Mouse (Mus musculus): ENCODE data around the gene Gpr143. TPM values are rescaled to one million over a fixed set of nuclear protein-coding genes. Genes with fewer than 3 reads are reported as not detected.
"Not testable (repeated sequence)": the region's sequence is repeated elsewhere in the genome, so short reads cannot be mapped to it uniquely, and the experiment has no call there.

The Gpr143 gene
- polyA plus RNA-seq, 1 experiment, result not detected

GRCm38 (mm10) chrX:152788611-152789010, 6.9 kb downstream of the Gpr143 start:
- no peak overlapping the region for H3K27ac ChIP-seq (ENCODE audit: control insufficient read depth, insufficient read depth, low read depth, low read length)
- H3K4me1 ChIP-seq (ENCODE audit: control insufficient read depth, insufficient read depth, low read length), result no peaks in the 10 kb centered on the region
- no peaks in the 10 kb centered on the region for H3K27me3 ChIP-seq (ENCODE audit: control insufficient read depth, insufficient read depth, low read length)
- H3K4me3 ChIP-seq (ENCODE audit: control insufficient read depth, low read depth, low read length), result no peak overlapping the region
- no peaks in the 10 kb centered on the region for H3K36me3 ChIP-seq (ENCODE audit: control insufficient read depth, insufficient read depth, low read length)
- no peak for TF ChIP-seq POLR2A (IDR thresholded peaks at IDR 0.05; ENCODE audit: control insufficient read depth, low read depth, low read length)
- no peak for TF ChIP-seq CTCF (IDR thresholded peaks at IDR 0.05; ENCODE audit: control insufficient read depth, insufficient read depth, insufficient replicate concordance, low read depth, low read length)

GRCm38 (mm10) chrX:152805317-152805716, 23.6 kb downstream of the Gpr143 start:
- no peak overlapping the region for H3K4me3 ChIP-seq (ENCODE audit: control insufficient read depth, low read depth, low read length)
- no peaks in the 10 kb centered on the region for H3K4me1 ChIP-seq (ENCODE audit: control insufficient read depth, insufficient read depth, low read length)
- TF ChIP-seq CTCF (IDR thresholded peaks at IDR 0.05; ENCODE audit: control insufficient read depth, insufficient read depth, insufficient replicate concordance, low read depth, low read length), result no peak
- TF ChIP-seq POLR2A (IDR thresholded peaks at IDR 0.05; ENCODE audit: control insufficient read depth, low read depth, low read length), result no peak
- H3K27me3 ChIP-seq (ENCODE audit: control insufficient read depth, insufficient read depth, low read length), result no peaks in the 10 kb centered on the region
- no peak overlapping the region for H3K27ac ChIP-seq (ENCODE audit: control insufficient read depth, insufficient read depth, low read depth, low read length)
- no peaks in the 10 kb centered on the region for H3K36me3 ChIP-seq (ENCODE audit: control insufficient read depth, insufficient read depth, low read length)

- Histone ChIP-seq H3K36me3 (ENCODE audit: control insufficient read depth, insufficient read depth, low read length) (no peaks in the 10 kb centered on the region), H3K27ac (ENCODE audit: control insufficient read depth, insufficient read depth, low read depth, low read length) (no peak overlapping the region), H3K4me3 (ENCODE audit: control insufficient read depth, low read depth, low read length) (no peak overlapping the region), H3K27me3 (ENCODE audit: control insufficient read depth, insufficient read depth, low read length) (no peaks in the 10 kb centered on the region), H3K4me1 (ENCODE audit: control insufficient read depth, insufficient read depth, low read length) (no peaks in the 10 kb centered on the region)
- TF ChIP-seq POLR2A (IDR thresholded peaks at IDR 0.05; ENCODE audit: control insufficient read depth, low read depth, low read length), result no peak
- no peak for TF ChIP-seq CTCF (IDR thresholded peaks at IDR 0.05; ENCODE audit: control insufficient read depth, insufficient read depth, insufficient replicate concordance, low read depth, low read length)
These were observed 31.6 kb downstream of the Gpr143 start for GRCm38 (mm10) chrX:152813339-152813738.

- Histone ChIP-seq H3K27me3 (ENCODE audit: control insufficient read depth, insufficient read depth, low read length) (no peaks in the 10 kb centered on the region), H3K36me3 (ENCODE audit: control insufficient read depth, insufficient read depth, low read length) (no peaks in the 10 kb centered on the region), H3K4me1 (ENCODE audit: control insufficient read depth, insufficient read depth, low read length) (no peaks in the 10 kb centered on the region), H3K27ac (ENCODE audit: control insufficient read depth, insufficient read depth, low read depth, low read length) (no peak overlapping the region), H3K4me3 (ENCODE audit: control insufficient read depth, low read depth, low read length) (no peak overlapping the region)
- no peak for TF ChIP-seq CTCF (IDR thresholded peaks at IDR 0.05; ENCODE audit: control insufficient read depth, insufficient read depth, insufficient replicate concordance, low read depth, low read length)
- TF ChIP-seq POLR2A (IDR thresholded peaks at IDR 0.05; ENCODE audit: control insufficient read depth, low read depth, low read length), result no peak
These were observed 37.3 kb downstream of the Gpr143 start for GRCm38 (mm10) chrX:152818996-152819395.

- H3K4me1 ChIP-seq (ENCODE audit: control insufficient read depth, insufficient read depth, low read length); H3K36me3 ChIP-seq (ENCODE audit: control insufficient read depth, insufficient read depth, low read length); H3K27me3 ChIP-seq (ENCODE audit: control insufficient read depth, insufficient read depth, low read length); H3K27ac ChIP-seq (ENCODE audit: control insufficient read depth, insufficient read depth, low read depth, low read length); H3K4me3 ChIP-seq (ENCODE audit: control insufficient read depth, low read depth, low read length): not testable (repeated sequence)
These were observed 49.4 kb downstream of the Gpr143 start for GRCm38 (mm10) chrX:152831003-152831550.

DNA sequence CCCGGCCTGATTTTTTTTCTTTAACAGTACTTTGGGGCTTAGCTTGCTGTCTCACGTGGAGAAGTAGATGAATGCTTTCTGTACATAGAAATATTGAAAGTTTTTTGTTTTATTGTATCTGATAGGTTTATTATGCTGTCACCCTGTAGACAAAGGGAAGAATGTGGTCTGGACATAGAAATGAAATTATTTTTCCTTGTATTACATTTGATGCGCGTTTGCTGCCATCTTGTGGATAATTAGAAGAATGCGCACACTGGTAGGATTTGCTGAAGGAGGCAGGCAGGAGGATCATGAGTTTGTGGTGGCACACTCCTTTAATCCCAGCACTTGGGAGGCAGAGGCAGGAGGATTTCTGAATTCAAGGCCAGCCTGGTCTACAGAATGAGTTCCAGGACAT, 53.2 kb downstream of the Gpr143 start:
- H3K27ac ChIP-seq (ENCODE audit: control insufficient read depth, insufficient read depth, low read depth, low read length), result not testable (repeated sequence)

DNA sequence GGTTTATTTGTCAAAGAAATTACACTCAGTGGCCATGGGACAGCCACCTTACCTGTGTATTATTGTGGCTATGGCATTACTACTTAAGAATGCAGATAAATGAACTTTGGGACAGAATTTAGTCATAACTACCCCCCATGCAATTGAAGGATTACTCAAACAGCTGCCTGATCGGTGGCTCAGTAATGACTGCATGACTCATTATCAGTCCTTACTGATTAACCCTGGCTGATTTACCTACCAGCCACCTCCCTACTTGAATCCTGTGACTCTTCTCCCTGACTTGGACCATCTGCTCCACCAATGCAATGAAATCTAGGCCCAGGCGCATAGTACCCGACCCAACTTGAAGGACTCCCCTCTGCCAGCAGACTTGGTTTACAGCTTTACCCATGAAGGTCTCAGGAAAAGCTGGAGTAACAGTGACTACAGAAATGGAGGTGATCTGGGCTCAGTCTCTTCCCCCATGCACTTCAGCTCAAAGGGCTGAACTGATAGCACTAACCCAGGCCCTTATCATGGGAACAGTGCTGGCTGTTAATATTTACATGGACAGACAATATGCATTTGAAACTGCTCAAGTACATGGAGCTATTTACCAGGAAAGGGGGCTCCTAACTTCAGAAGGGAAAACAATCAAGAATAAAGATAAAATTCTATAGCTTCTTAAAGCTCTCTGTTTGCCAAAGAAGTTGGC, 73.5 kb downstream of the Gpr143 start:
- Histone ChIP-seq H3K27ac (ENCODE audit: control insufficient read depth, insufficient read depth, low read depth, low read length) (no peak overlapping the region), H3K27me3 (ENCODE audit: control insufficient read depth, insufficient read depth, low read length) (no peaks in the 10 kb centered on the region), H3K4me3 (ENCODE audit: control insufficient read depth, low read depth, low read length) (no peak overlapping the region), H3K36me3 (ENCODE audit: control insufficient read depth, insufficient read depth, low read length) (no peaks in the 10 kb centered on the region), H3K4me1 (ENCODE audit: control insufficient read depth, insufficient read depth, low read length) (no peaks in the 10 kb centered on the region)
- TF ChIP-seq CTCF (IDR thresholded peaks at IDR 0.05; ENCODE audit: control insufficient read depth, insufficient read depth, insufficient replicate concordance, low read depth, low read length), result no peak
- TF ChIP-seq POLR2A (IDR thresholded peaks at IDR 0.05; ENCODE audit: control insufficient read depth, low read depth, low read length), result no peak

More for the DNA sequence above, 53.2 kb downstream of the Gpr143 start:
- not testable (repeated sequence) for H3K4me3 ChIP-seq (ENCODE audit: control insufficient read depth, low read depth, low read length); H3K4me1 ChIP-seq (ENCODE audit: control insufficient read depth, insufficient read depth, low read length); H3K27me3 ChIP-seq (ENCODE audit: control insufficient read depth, insufficient read depth, low read length); H3K36me3 ChIP-seq (ENCODE audit: control insufficient read depth, insufficient read depth, low read length)

Other genes starting within 250 kb of the Gpr143 start
- gene Cldn34a, start 218.6 kb upstream of the Gpr143 start, polyA plus RNA-seq (2012; rRNA removed), result 12.2 and 15.0 TPM in 2 replicates
- 0.87 and 0.90 TPM in 2 replicates for gene Shroom2, start 12.5 kb upstream of the Gpr143 start, polyA plus RNA-seq (2012; rRNA removed)
- gene Usp51, start 224.5 kb downstream of the Gpr143 start, polyA plus RNA-seq (2012; rRNA removed), result 0.97 and 1.4 TPM in 2 replicates

Measured in testis, adult 2 months (tissue).